Mouse (Mus musculus) hematopoietic stem cell, adult 5-6 weeks (primary cell): ENCODE measurements around the gene Casp9. TPM values are rescaled to one million over a fixed set of nuclear protein-coding genes. Genes with fewer than 3 reads are reported as not detected.
A peak's percentile ranks its signal among the peaks of the same experiment; 100 is the strongest.

Source experiments
- ATAC-seq, 2 experiments: fragments of 125-278 bp in 1 of 2; replicated peaks in 1 of 2; 2 replicates each; pipeline ENCODE4 v1.8.0; 2016 to 2017; ENCODE audit warnings: inconsistent platforms in 2 of 2, mild to moderate bottlenecking in 2 of 2, moderate number of reproducible peaks in 2 of 2, low read depth in 1 of 2, moderate TSS enrichment in 1 of 2; ENCODE audit not compliant: low FRiP score in 2 of 2, poor library complexity in 2 of 2, severe bottlenecking in 2 of 2, insufficient read depth in 1 of 2, low TSS enrichment in 1 of 2
- total RNA-seq: library from RNA; stranded (forward); fragments of 172-1452, 232-1000 nt; gene quantifications from 2 replicates; pipeline ENCODE4 v1.2.3, GENCODE M21; 2017

Gene Casp9
- total RNA-seq, 1 experiment from 2014 or later: 10.2 TPM

GRCm38 (mm10) chr4:141797545-141797944 lies 4.1 kb downstream of the Casp9 start:
- ATAC-seq: no peak

GRCm38 (mm10) chr4:141804105-141804504 lies 10.7 kb downstream of the Casp9 start:
- no peak for ATAC-seq

DNA sequence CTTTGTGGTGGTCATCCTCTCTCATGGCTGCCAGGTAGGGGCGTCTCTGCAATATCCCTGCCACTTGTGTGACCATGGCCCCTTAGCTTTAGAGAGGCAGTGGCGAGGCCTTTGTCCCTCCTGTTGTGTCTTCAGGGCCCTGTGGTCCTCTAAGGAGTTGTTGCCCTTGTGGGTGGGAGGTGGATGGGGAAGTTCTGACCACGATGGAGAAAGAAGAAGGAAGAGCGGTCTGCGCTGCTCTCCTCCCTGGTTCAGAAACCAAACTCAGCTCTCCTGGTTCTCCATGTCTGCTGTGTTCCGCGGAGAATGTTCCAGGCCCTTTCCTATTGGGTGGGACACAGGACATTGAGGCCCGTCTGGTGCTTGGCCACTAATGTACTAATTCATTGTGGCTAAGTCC lies 12.5 kb downstream of the Casp9 start:
- ATAC-seq: no peak

DNA sequence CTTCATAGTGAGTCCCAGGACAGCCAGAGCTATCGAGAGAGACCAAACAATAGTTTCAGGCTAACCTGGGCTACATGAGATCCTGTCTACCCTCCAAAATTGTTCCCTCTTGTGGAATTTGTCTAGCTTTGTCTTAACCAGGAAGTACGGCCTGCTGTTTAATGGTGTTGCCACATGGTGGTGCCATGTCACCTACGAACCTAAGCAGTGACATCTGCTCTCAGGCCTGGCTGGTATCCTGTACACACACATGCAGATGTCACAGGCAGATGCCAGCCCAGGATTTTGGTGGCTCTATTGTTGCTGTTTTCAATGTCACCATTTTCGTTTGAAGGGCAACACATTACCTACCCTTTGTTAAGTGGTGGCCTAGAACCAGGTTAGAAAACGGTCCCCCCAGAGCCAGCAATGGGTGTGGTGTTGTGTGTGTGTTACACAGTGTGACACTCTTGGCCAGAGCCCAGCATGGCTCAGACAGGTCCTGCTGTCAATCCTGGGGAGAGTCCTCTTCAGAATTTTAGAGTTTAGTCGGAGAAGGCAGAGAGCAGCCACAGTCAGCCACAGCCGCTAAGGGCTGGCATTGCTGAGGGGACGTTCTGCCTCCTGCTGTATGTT lies 16.5 kb downstream of the Casp9 start:
- ATAC-seq: peak; percentile 66 to 79

DNA sequence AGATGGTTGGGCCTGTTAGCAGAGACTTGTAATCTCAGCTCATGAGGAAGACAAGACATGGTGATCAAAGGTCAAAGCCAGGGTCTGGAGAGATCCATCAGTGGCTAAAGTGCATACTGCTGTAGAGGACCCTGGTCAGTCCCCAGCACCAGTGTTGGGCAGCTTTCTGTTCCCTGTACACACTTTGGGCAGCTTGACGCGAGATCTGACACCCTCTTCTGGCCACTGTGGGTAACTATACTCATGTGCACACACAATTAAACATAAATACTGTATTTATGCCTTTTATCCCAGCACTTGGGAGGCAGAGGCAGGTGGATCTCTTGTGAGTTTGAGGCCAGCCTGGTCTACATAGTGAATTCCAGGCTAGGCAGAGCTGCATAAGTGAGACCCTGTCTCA lies 17.6 kb downstream of the Casp9 start:
- no peak for ATAC-seq

DNA sequence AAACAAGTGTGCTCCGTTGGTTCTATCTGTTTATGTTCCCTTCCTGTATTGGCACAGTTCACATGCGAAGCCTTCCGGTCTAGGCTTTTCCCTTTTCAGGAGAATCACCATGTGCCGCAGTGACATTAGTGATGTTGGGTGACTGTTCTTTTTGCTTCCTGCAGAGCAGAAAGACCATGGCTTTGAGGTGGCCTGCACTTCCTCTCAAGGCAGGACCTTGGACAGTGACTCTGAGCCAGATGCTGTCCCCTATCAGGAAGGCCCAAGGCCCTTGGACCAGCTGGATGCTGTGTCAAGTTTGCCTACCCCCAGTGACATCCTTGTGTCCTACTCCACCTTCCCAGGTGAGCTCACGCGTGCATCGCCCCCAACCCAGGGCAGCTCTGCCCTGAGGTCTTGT lies 18.0 kb downstream of the Casp9 start:
- ATAC-seq: no peak

GRCm38 (mm10) chr4:141816267-141816666 lies 22.9 kb downstream of the Casp9 start:
- ATAC-seq: no peak

- no peak for ATAC-seq
Observed at GRCm38 (mm10) chr4:141816776-141817655, 23.6 kb downstream of the Casp9 start.

DNA sequence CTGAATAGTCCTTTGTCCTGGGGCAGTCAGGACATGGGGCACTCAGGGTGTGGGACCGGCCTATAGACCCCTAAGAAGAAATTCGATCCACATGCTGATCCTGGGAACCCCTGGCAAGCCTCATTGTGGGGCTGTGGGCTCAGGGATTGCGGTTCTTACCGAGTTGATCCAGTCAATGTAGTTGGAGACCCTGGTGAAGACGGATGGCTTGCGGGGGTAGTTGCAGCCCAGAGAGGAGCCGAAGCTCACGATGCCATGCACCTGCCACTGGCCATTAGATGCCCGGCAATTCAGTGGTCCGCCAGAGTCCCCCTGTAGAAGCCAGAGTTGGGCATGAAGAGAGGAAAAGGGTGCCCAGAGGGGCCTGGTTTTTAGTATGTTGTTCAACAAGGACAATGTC lies 24.3 kb downstream of the Casp9 start:
- no peak for ATAC-seq

GRCm38 (mm10) chr4:141818861-141819260 lies 25.4 kb downstream of the Casp9 start:
- ATAC-seq: no peak

DNA sequence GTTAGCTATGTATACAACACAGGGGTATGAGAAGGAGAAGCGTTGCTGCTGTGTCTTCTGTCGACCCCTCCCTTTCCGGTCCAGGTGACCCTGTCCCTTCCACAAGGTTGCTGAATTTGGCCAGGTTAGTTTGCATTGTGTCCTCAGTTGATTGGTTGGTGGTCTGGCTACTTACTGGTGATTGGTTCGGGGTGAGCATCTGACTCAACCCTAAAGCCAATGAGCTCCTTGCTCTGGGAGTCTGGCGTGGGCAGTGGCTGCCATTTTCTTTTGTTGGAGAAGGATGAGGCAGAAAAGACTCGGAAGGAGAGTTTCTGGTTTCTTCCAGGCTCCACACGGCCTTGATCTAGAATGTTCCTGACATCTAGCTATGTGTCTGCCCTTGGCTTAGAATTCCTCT lies 25.9 kb downstream of the Casp9 start:
- ATAC-seq: no peak

DNA sequence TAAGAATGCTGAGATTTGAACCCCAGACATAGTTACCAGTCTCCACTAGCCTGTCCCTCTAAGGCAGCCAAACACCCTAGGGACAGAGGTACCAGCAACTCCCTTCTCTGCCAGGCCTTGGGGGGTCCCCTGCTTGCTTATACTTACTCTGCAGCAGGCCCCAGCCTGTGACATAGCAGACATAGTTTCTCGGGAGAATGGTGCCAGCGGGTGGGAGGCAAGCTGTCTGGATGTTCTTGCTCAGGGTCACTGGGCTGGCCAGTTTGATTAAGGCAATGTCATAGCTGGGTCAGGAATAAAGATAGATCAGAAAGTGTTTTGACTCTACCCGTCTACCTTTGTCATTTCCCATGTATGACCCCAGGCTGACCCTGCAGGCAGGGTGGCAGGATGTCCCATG lies 27.8 kb downstream of the Casp9 start:
- no peak for ATAC-seq

DNA sequence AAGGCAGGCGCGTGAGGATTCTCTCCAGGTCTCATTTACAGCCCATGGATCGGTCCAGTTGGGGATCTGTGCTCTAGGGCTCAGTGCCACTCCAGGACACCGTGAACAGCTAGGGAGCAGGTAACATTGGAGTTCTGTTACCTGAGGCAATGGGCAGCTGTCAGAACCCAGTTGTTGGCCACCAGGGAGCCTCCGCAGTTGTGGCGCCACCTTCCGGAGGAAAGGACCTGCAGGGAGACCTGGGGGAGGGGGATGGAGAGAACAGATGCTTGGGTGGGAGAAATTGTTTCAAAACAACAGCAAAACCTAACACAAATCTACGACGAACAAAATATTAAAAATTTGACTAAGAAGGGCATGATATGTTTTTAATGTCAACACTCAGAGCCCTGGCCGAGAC lies 28.7 kb downstream of the Casp9 start:
- no peak for ATAC-seq

GRCm38 (mm10) chr4:141822979-141823378 lies 29.6 kb downstream of the Casp9 start:
- ATAC-seq: peak in 1 of 2 experiments; percentile 75; a peak in 2 of 4 replicates

- no peak for ATAC-seq
Observed at GRCm38 (mm10) chr4:141826060-141826459, 32.6 kb downstream of the Casp9 start, which contains the start of gene Cela2a. Gene Cela2a, minus strand, starts transcription at chr4:141826160.

GRCm38 (mm10) chr4:141827401-141827800 lies 34.0 kb downstream of the Casp9 start:
- ATAC-seq: no peak

- ATAC-seq: no peak
Observed at GRCm38 (mm10) chr4:141828177-141828576, 34.8 kb downstream of the Casp9 start.

GRCm38 (mm10) chr4:141830381-141830780 lies 37.0 kb downstream of the Casp9 start:
- ATAC-seq: no peak

- ATAC-seq: no peak
Observed at GRCm38 (mm10) chr4:141831361-141831760, 37.9 kb downstream of the Casp9 start.
